Mouse (Mus musculus): ENCODE data around the gene Ccl3.

The Ccl3 gene

DNA sequence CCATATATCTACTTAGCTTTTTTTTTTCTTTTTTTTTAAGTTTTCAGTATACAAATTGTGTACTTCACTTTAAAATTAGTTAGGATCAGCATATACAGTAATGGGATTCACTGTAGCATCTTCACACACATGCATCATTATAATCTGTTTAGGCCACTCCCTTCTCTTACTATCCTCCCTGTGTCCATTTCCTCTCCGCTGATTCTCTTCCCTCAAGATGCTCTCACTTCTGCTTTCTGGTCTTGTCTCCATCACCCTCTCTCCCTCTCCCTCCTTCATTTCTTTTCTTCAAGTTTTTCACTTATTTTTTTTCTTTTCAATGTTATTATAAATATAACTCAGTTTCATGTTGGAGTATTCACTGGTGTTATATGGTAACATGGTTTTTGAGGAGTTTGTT, 30.1 kb downstream of the Ccl3 start:
- no peak for DNase-seq

GRCm38 (mm10) chr11:83618238-83618637, 30.9 kb downstream of the Ccl3 start:
- peak; percentile 40 for DNase-seq

- peak; percentile 56 for DNase-seq
These were observed 32.6 kb downstream of the Ccl3 start for GRCm38 (mm10) chr11:83616586-83616985.

DNA sequence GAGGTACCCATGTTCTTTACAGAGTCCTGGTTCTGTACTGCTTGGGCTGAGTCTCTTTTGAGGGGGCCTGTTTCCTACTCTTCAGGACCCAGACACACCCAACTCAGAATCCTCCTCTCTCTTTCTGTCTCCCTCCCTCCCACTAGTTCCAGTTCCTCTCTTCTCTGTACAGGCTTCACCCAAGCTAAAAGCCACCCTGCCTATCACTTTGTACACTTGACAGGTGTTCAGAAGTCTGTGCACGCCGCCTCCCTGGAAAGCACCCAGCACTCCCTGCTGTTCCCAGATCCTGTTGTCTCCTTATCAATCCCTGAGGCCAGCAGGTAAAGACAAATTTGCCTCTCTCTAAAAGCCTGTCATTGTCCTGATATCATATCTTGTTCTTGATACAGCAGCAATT, 38.3 kb downstream of the Ccl3 start:
- no peak for DNase-seq

- no peak for DNase-seq
These were observed 42.8 kb downstream of the Ccl3 start for GRCm38 (mm10) chr11:83606396-83606795.

GRCm38 (mm10) chr11:83605535-83605934, 43.6 kb downstream of the Ccl3 start:
- peak; percentile 48 for DNase-seq

GRCm38 (mm10) chr11:83604698-83605097, 44.5 kb downstream of the Ccl3 start:
- DNase-seq, result no peak

- no peak for DNase-seq
These were observed 45.8 kb downstream of the Ccl3 start for GRCm38 (mm10) chr11:83603399-83603798.

- peak; percentile 59 for DNase-seq
These were observed 48.6 kb downstream of the Ccl3 start for GRCm38 (mm10) chr11:83600576-83600975.

GRCm38 (mm10) chr11:83598991-83599390, 50.2 kb downstream of the Ccl3 start:
- DNase-seq, result no peak

DNA sequence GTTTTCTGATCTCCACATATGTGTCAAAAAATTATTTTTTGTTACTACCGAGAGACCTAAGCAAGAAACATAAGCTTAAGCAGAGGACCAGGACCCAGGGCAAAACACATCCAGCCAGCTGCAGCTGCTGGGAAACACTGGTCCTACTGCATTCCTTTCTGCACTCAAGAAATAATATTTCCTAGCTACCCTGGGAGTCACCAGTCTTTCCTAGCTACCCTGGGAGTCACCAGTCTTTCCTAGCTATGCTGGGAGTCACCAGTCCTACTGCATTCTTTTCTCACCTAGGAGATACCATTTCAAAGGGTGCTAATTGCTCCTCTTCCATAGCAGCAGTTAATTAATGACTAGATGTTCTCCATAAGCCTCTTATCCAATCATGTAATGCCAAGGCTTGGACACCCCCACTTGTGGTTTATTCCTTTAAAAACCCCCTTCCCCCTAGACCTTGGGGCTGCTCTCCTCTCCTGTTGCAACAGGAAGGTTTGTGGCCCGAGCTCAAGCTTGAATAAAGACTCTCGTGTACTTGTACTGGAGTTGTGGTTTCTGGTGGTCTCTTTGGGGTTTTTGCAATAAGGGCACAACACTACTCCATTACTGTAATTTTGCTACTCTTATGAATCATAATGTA, 50.8 kb downstream of the Ccl3 start:
- DNase-seq, result no peak
